Mouse (Mus musculus) lung, postnatal 0 days (tissue): ENCODE results near the gene C1qbp.

ENCODE experiments used
- CTCF ChIP-seq: IDR thresholded peaks from 2 replicates; pipeline ENCODE4 v1.5.1; 2016; ENCODE audit warnings: antibody characterized with exemption, mild to moderate bottlenecking
- EP300 ChIP-seq: IDR thresholded peaks from 2 replicates; pipeline ENCODE4 v1.6.1; 2016; ENCODE audit warnings: antibody characterized with exemption, mild to moderate bottlenecking, control low read depth

- TF ChIP-seq EP300 (no peak), CTCF (no peak)
Measured at GRCm38 (mm10) chr11:70935316-70935715, 47.5 kb downstream of the C1qbp start.
